Mouse (Mus musculus): ENCODE measurements around the gene Cyp2d34. TPM values are rescaled to one million over a fixed set of nuclear protein-coding genes. Genes with fewer than 3 reads are reported as not detected.

Cyp2d34 gene
- polyA plus RNA-seq, 1 experiment, result not detected

GRCm38 (mm10) chr15:82621993-82622392 lies 1.2 kb upstream of the Cyp2d34 start:
- Histone ChIP-seq H3K79me3 (ENCODE audit: low read depth) (no peaks in the 10 kb centered on the region), H3ac (ENCODE audit: control insufficient read depth, insufficient read length, low read depth) (no peak overlapping the region), H3K4me3 (ENCODE audit: insufficient read depth, poor library complexity, severe bottlenecking) (no peak overlapping the region), H3K36me3 (ENCODE audit: control insufficient read depth, insufficient read depth) (no peaks in the 10 kb centered on the region), H3K27me3 (ENCODE audit: control insufficient read depth, insufficient read depth, insufficient read length) (no peaks in the 10 kb centered on the region), H3K79me2 (ENCODE audit: control insufficient read depth, insufficient read depth) (no peaks in the 10 kb centered on the region)
- no peak for TF ChIP-seq MAX (IDR thresholded peaks at IDR 0.05)
- TF ChIP-seq MYOG (IDR thresholded peaks at IDR 0.05; ENCODE audit: control insufficient read depth, extremely low read depth, insufficient read length), result no peak
- TF ChIP-seq MYOD1 (IDR thresholded peaks at IDR 0.05; ENCODE audit: control insufficient read depth, insufficient read length, low read depth), result no peak

GRCm38 (mm10) chr15:82618362-82619020 lies 2.3 kb downstream of the Cyp2d34 start:
- no peaks in the 10 kb centered on the region for H3K79me2 ChIP-seq (ENCODE audit: control insufficient read depth, insufficient read depth)
- no peak overlapping the region for H3K4me3 ChIP-seq (ENCODE audit: insufficient read depth, poor library complexity, severe bottlenecking)
- TF ChIP-seq MAX (IDR thresholded peaks at IDR 0.05), result no peak
- no peak for TF ChIP-seq FOSL1 (IDR thresholded peaks at IDR 0.05; ENCODE audit: insufficient read depth, low read length, poor library complexity, severe bottlenecking)
- TF ChIP-seq CTCF (IDR thresholded peaks at IDR 0.05; ENCODE audit: control insufficient read depth, insufficient read depth, insufficient read length), result no peak
- no peak for TF ChIP-seq MYOD1 (IDR thresholded peaks at IDR 0.05; ENCODE audit: control insufficient read depth, insufficient read length, low read depth)
- TF ChIP-seq CEBPB (IDR thresholded peaks at IDR 0.05; ENCODE audit: low read depth), result no peak
- no peak for TF ChIP-seq MYOG (IDR thresholded peaks at IDR 0.05; ENCODE audit: control insufficient read depth, extremely low read depth, insufficient read length)
- no peak for TF ChIP-seq USF1 (IDR thresholded peaks at IDR 0.05; ENCODE audit: low read depth)
- no peaks in the 10 kb centered on the region for H3K27me3 ChIP-seq (ENCODE audit: control insufficient read depth, insufficient read depth, insufficient read length)
- H3K79me3 ChIP-seq (ENCODE audit: low read depth), result no peaks in the 10 kb centered on the region
- H3K36me3 ChIP-seq (ENCODE audit: control insufficient read depth, insufficient read depth), result no peaks in the 10 kb centered on the region
- H3ac ChIP-seq (ENCODE audit: control insufficient read depth, insufficient read length, low read depth), result no peak overlapping the region

GRCm38 (mm10) chr15:82582621-82583020 lies 38.1 kb downstream of the Cyp2d34 start:
- H3K4me3 ChIP-seq (ENCODE audit: insufficient read depth, poor library complexity, severe bottlenecking), result no peak overlapping the region
- no peaks in the 10 kb centered on the region for H3K79me3 ChIP-seq (ENCODE audit: low read depth)
- H3ac ChIP-seq (ENCODE audit: control insufficient read depth, insufficient read length, low read depth), result no peak overlapping the region
- no peaks in the 10 kb centered on the region for H3K36me3 ChIP-seq (ENCODE audit: control insufficient read depth, insufficient read depth)
- H3K79me2 ChIP-seq (ENCODE audit: control insufficient read depth, insufficient read depth), result no peaks in the 10 kb centered on the region
- TF ChIP-seq MYOG (IDR thresholded peaks at IDR 0.05; ENCODE audit: control insufficient read depth, extremely low read depth, insufficient read length), result no peak
- no peak for TF ChIP-seq CTCF (IDR thresholded peaks at IDR 0.05; ENCODE audit: control insufficient read depth, insufficient read depth, insufficient read length)
- no peak for TF ChIP-seq MAX (IDR thresholded peaks at IDR 0.05)
- no peak for TF ChIP-seq CEBPB (IDR thresholded peaks at IDR 0.05; ENCODE audit: low read depth)
- TF ChIP-seq USF1 (IDR thresholded peaks at IDR 0.05; ENCODE audit: low read depth), result no peak
- TF ChIP-seq FOSL1 (IDR thresholded peaks at IDR 0.05; ENCODE audit: insufficient read depth, low read length, poor library complexity, severe bottlenecking), result no peak
- no peak for TF ChIP-seq MYOD1 (IDR thresholded peaks at IDR 0.05; ENCODE audit: control insufficient read depth, insufficient read length, low read depth)
- no peaks in the 10 kb centered on the region for H3K27me3 ChIP-seq (ENCODE audit: control insufficient read depth, insufficient read depth, insufficient read length)

GRCm38 (mm10) chr15:82579071-82579470 lies 41.7 kb downstream of the Cyp2d34 start:
- H3K79me3 ChIP-seq (ENCODE audit: low read depth), result no peaks in the 10 kb centered on the region
- H3K36me3 ChIP-seq (ENCODE audit: control insufficient read depth, insufficient read depth), result no peaks in the 10 kb centered on the region
- no peak overlapping the region for H3ac ChIP-seq (ENCODE audit: control insufficient read depth, insufficient read length, low read depth)
- no peaks in the 10 kb centered on the region for H3K79me2 ChIP-seq (ENCODE audit: control insufficient read depth, insufficient read depth)
- no peak overlapping the region for H3K4me3 ChIP-seq (ENCODE audit: insufficient read depth, poor library complexity, severe bottlenecking)
- H3K27me3 ChIP-seq (ENCODE audit: control insufficient read depth, insufficient read depth, insufficient read length), result no peaks in the 10 kb centered on the region
- TF ChIP-seq MYOD1 (IDR thresholded peaks at IDR 0.05; ENCODE audit: control insufficient read depth, insufficient read length, low read depth), result no peak
- TF ChIP-seq MYOG (IDR thresholded peaks at IDR 0.05; ENCODE audit: control insufficient read depth, extremely low read depth, insufficient read length), result no peak
- TF ChIP-seq USF1 (IDR thresholded peaks at IDR 0.05; ENCODE audit: low read depth), result no peak
- no peak for TF ChIP-seq MAX (IDR thresholded peaks at IDR 0.05)
- no peak for TF ChIP-seq FOSL1 (IDR thresholded peaks at IDR 0.05; ENCODE audit: insufficient read depth, low read length, poor library complexity, severe bottlenecking)
- TF ChIP-seq CTCF (IDR thresholded peaks at IDR 0.05; ENCODE audit: control insufficient read depth, insufficient read depth, insufficient read length), result no peak
- no peak for TF ChIP-seq CEBPB (IDR thresholded peaks at IDR 0.05; ENCODE audit: low read depth)

GRCm38 (mm10) chr15:82572856-82573255 lies 47.9 kb downstream of the Cyp2d34 start:
- Histone ChIP-seq H3K36me3 (ENCODE audit: control insufficient read depth, insufficient read depth) (no peaks in the 10 kb centered on the region), H3K79me2 (ENCODE audit: control insufficient read depth, insufficient read depth) (no peaks in the 10 kb centered on the region), H3K79me3 (ENCODE audit: low read depth) (no peaks in the 10 kb centered on the region), H3K27me3 (ENCODE audit: control insufficient read depth, insufficient read depth, insufficient read length) (no peaks in the 10 kb centered on the region), H3K4me3 (ENCODE audit: insufficient read depth, poor library complexity, severe bottlenecking) (no peak overlapping the region), H3ac (ENCODE audit: control insufficient read depth, insufficient read length, low read depth) (no peak overlapping the region)
- TF ChIP-seq FOSL1 (IDR thresholded peaks at IDR 0.05; ENCODE audit: insufficient read depth, low read length, poor library complexity, severe bottlenecking), result no peak
- no peak for TF ChIP-seq CEBPB (IDR thresholded peaks at IDR 0.05; ENCODE audit: low read depth)
- no peak for TF ChIP-seq MYOD1 (IDR thresholded peaks at IDR 0.05; ENCODE audit: control insufficient read depth, insufficient read length, low read depth)
- TF ChIP-seq MAX (IDR thresholded peaks at IDR 0.05), result no peak
- no peak for TF ChIP-seq USF1 (IDR thresholded peaks at IDR 0.05; ENCODE audit: low read depth)
- no peak for TF ChIP-seq CTCF (IDR thresholded peaks at IDR 0.05; ENCODE audit: control insufficient read depth, insufficient read depth, insufficient read length)
- no peak for TF ChIP-seq MYOG (IDR thresholded peaks at IDR 0.05; ENCODE audit: control insufficient read depth, extremely low read depth, insufficient read length)

Small RNA genes lying within 50 kb of the gene (microRNA-seq; reads per million reads assigned to microRNA genes)
- gene Gm27463 (ENCODE audit: borderline microRNAs expressed) (not detected), gene Gm27742 (ENCODE audit: borderline microRNAs expressed) (not detected)

Other genes starting within 250 kb of the Cyp2d34 start
- gene Cyp2d22, start 240.7 kb downstream of the Cyp2d34 start, polyA plus RNA-seq (2012; fragmentation: generic; extraction: Trizol), result 0.06 TPM
- gene Cyp2d11, start 226.9 kb downstream of the Cyp2d34 start, polyA plus RNA-seq (2012; fragmentation: generic; extraction: Trizol), result not detected
- not detected for gene Cyp2d10, start 213.8 kb downstream of the Cyp2d34 start, polyA plus RNA-seq (2012; fragmentation: generic; extraction: Trizol)
- gene Cyp2d9, start 187.5 kb downstream of the Cyp2d34 start, polyA plus RNA-seq (2012; fragmentation: generic; extraction: Trizol), result not detected
- gene Cyp2d12, start 65.9 kb downstream of the Cyp2d34 start, polyA plus RNA-seq (2012; fragmentation: generic; extraction: Trizol), result not detected
- not detected for gene Cyp2d40, start 143.2 kb upstream of the Cyp2d34 start, polyA plus RNA-seq (2012; fragmentation: generic; extraction: Trizol)
- not detected for gene Cyp2d26, start 173.3 kb upstream of the Cyp2d34 start, polyA plus RNA-seq (2012; fragmentation: generic; extraction: Trizol)